23 mouse cellular contexts compared by ENCODE assay signal in the genomic region with DNA sequence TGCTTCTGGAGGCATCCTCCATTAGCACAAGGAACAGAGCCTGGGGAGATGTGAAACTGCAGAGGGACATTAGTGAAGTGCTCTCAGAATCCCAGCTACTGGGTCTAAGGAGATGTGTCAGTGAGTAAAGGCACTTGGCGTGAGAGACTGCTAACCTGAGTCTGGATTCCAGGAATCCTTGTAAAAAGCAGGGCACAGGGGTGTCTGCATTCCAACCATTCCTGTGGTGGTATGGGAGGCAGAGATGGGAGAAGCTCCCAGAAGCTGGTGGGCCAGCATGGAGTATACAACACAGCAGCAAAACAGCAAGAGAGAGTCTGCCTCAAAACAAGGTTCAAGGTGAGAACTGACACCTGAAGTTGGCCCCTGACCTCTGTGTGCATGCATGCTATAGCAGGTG.
"Had no signal": no experiment of that assay in that cellular context is flagged by ENCODE, and none has a peak within 500 bp of the region (broad histone marks: within the 10 kb centered on the region; RNA-seq: fewer than 3 reads in every experiment).

No protein-coding gene starts in this region.

- H3K4me3 ChIP-seq: kidney, embryonic 15.5 days; left cerebral cortex, adult 2 months; limb, embryonic 12.5 days; limb, embryonic 15.5 days; megakaryocyte, embryonic 14.5 days had no signal

- H3K9ac ChIP-seq: kidney, embryonic 15.5 days; limb, embryonic 12.5 days; limb, embryonic 15.5 days; liver, embryonic 14.5 days; liver, postnatal 0 days had no signal

- H3K4me1 ChIP-seq: kidney, embryonic 15.5 days; limb, embryonic 15.5 days; megakaryocyte, embryonic 14.5 days had no signal

- H3K9me3 ChIP-seq: kidney, embryonic 15.5 days; limb, embryonic 12.5 days; limb, embryonic 15.5 days; megakaryocyte, embryonic 14.5 days had no signal

- H3K4me2 ChIP-seq: kidney, embryonic 15.5 days; limb, embryonic 12.5 days; limb, embryonic 15.5 days; liver, embryonic 11.5 days; midbrain, embryonic 11.5 days had no signal

- H3K27me3 ChIP-seq: limb, embryonic 12.5 days; limb, embryonic 15.5 days had no signal

- H3K27ac ChIP-seq: kidney, embryonic 15.5 days; left cerebral cortex, adult 2 months; limb, embryonic 12.5 days; limb, embryonic 15.5 days; liver, embryonic 14.5 days; stomach, postnatal 0 days had no signal

- DNase-seq: kidney, adult 11 months; kidney, adult 8-10 months; kidney, postnatal 10 days; kidney, postnatal 36 days; layer of hippocampus, postnatal 36 days; left cerebral cortex, postnatal 4 days; liver, postnatal 0 days; lung, postnatal 36 days; midbrain, embryonic 14.5 days; right cerebral cortex, postnatal 14 days; right cerebral cortex, postnatal 4 days; thymus, adult 2 months; thymus, postnatal 14 days; thymus, postnatal 4 days had no signal

- ATAC-seq: liver, postnatal 0 days had no signal

- H3K36me3 ChIP-seq: kidney, embryonic 15.5 days; limb, embryonic 12.5 days; limb, embryonic 15.5 days had no signal
